Mouse (Mus musculus): ENCODE measurements around the gene Sdccag8. TPM values are rescaled to one million over a fixed set of nuclear protein-coding genes. Genes with fewer than 3 reads are reported as not detected.
A peak's percentile ranks its signal among the peaks of the same experiment; 100 is the strongest.
"Not testable (repeated sequence)": the region's sequence is repeated elsewhere in the genome, so short reads cannot be mapped to it uniquely, and the experiment has no call there.

Gene Sdccag8
- polyA plus RNA-seq, 1 experiment, result 3.9 TPM

- Histone ChIP-seq H3K4me1 (ENCODE audit: control insufficient read depth, insufficient read depth, low read length) (no peaks in the 10 kb centered on the region; the same call in 1 of the 2 replicates), H3K4me3 (replicated peaks; ENCODE audit: extremely low read depth, low read depth, low read length) (peak overlapping the region; percentile 46)
- WGBS, result 14% methylated on average over 39 of the region's 41 CpGs
- no peak for TF ChIP-seq CTCF (IDR thresholded peaks at IDR 0.05; ENCODE audit: insufficient read depth, low read length)
- no peak for TF ChIP-seq POLR2A (IDR thresholded peaks at IDR 0.05; ENCODE audit: borderline replicate concordance, extremely low read depth, low read depth, low read length)
- DNase-seq, result no peak
Measured at GRCm38 (mm10) chr1:176835501-176836294, 21.2 kb downstream of the Sdccag8 start.

DNA sequence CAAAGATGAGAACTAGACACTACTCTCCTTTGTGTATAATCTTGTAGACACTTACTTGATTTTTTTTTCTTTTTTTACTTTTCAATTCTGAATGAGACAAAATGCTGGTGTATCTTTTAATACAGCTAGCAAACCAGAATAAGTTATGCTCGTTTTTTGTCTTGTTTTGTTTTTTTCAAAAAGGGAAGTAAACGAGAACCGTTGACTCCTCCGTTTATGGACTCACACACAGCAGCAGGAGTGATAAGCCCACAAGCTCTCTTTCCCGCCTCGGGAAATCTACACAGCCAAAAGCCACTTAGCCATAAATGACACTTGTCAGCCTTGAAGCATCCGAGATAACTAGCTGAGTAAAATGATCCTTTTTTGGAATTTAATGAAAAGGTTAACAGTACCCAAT is 22.1 kb downstream of the Sdccag8 start:
- H3K4me3 ChIP-seq (replicated peaks; ENCODE audit: extremely low read depth, low read depth, low read length); DNase-seq; H3K4me1 ChIP-seq (ENCODE audit: control insufficient read depth, insufficient read depth, low read length): not testable (repeated sequence)
- 68% methylated on average over 7 of the region's 7 CpGs for WGBS

DNA sequence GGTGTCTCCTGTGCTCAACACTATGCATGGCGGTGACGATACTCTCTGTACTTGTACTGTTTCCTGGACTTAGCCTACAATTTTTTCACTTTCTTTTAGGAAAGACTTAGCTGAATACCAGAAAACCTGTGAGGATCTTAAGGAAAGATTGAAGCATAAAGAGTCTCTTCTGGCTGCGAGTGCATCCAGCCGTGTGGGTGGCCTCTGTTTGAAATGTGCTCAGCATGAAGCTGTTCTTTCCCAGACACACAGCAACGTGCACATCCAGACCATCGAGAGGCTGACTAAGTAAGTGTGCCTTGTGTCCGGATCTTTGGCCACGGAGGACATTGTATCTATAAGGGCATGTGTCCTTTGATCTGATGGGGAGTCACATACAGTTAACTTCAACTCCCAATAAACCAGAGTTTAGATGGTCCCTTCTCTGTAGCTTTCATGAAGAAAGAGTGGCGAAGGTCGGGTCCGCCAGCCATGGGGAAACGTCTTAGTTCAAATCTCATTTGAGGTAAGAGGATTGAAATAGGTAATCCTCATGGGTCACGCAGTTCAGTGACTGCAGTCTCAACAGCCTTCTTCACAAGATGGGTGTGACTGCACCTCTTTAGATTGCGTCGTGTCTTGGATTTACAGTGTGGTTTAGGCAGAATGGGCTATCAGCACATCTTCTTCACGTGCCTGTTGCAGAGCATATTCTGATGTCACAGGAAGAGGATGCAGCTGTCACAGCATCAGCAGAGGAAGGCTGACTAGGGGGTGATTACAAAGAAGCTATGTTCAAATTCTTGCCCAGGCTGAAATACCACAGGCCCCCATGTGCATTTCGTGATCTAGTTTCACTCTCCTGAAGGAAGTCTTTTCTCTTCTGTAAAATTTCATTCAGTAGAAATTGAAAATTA is 30.9 kb downstream of the Sdccag8 start:
- Histone ChIP-seq H3K4me1 (ENCODE audit: control insufficient read depth, insufficient read depth, low read length) (peaks cover 5% of the 10 kb centered on the region), H3K4me3 (replicated peaks; ENCODE audit: extremely low read depth, low read depth, low read length) (no peak overlapping the region)
- WGBS, result 83% methylated on average over 17 of the region's 17 CpGs
- TF ChIP-seq CTCF (IDR thresholded peaks at IDR 0.05; ENCODE audit: insufficient read depth, low read length) (no peak), POLR2A (IDR thresholded peaks at IDR 0.05; ENCODE audit: borderline replicate concordance, extremely low read depth, low read depth, low read length) (no peak)
- DNase-seq, result no peak

DNA sequence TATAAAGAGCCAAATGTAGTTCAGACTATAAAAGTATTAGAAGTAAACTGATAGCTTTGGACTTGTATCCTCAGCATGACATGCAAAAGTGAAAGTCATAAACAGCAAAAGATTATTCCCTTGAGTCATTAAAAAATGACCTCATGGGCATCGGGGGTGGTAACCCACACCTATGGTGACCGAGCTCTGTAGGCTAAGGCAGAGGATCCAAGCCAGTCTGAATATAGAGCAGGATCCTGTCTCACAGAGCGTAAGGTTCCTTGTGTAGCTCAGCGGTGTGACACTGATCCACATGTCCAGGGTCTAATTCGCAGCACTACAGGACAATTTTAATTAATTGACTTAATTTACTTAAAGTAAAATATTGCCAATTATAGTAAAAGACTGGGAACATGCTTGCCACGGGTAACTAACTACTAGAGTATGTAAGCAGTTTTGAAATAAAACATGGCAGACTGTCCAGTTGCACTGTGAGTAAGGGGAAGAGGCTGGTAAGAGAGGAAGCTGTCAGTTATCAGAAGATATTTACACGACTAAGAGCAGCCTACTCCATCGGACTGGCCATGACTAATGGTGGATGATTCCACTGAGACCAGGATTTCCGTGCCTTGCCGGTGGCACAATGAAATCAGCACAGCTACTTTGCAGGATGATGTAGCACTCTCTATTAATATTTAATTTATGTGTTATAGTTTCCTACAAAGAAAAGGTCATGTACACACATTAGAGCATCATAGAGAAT is 32.8 kb downstream of the Sdccag8 start:
- WGBS, result 75% methylated on average over 10 of the region's 10 CpGs
- H3K4me1 ChIP-seq (ENCODE audit: control insufficient read depth, insufficient read depth, low read length), result peaks cover 5% of the 10 kb centered on the region
- TF ChIP-seq CTCF (IDR thresholded peaks at IDR 0.05; ENCODE audit: insufficient read depth, low read length) (no peak), POLR2A (IDR thresholded peaks at IDR 0.05; ENCODE audit: borderline replicate concordance, extremely low read depth, low read depth, low read length) (no peak)
- no peak overlapping the region for H3K4me3 ChIP-seq (replicated peaks; ENCODE audit: extremely low read depth, low read depth, low read length)
- DNase-seq, result no peak

GRCm38 (mm10) chr1:176848613-176849290 is 34.3 kb downstream of the Sdccag8 start:
- DNase-seq, result no peak
- whole genome bisulfite sequencing, result 67% methylated on average over 11 of the region's 11 CpGs
- no peak overlapping the region for H3K4me3 ChIP-seq (replicated peaks; ENCODE audit: extremely low read depth, low read depth, low read length)
- TF ChIP-seq CTCF (IDR thresholded peaks at IDR 0.05; ENCODE audit: insufficient read depth, low read length) (no peak), POLR2A (IDR thresholded peaks at IDR 0.05; ENCODE audit: borderline replicate concordance, extremely low read depth, low read depth, low read length) (no peak)
- H3K4me1 ChIP-seq (ENCODE audit: control insufficient read depth, insufficient read depth, low read length), result peaks cover 5% of the 10 kb centered on the region

- DNase-seq, result no peak
- Histone ChIP-seq H3K4me1 (ENCODE audit: control insufficient read depth, insufficient read depth, low read length) (peaks cover 5% of the 10 kb centered on the region), H3K4me3 (replicated peaks; ENCODE audit: extremely low read depth, low read depth, low read length) (no peak overlapping the region)
- 77% methylated on average over 2 of the region's 2 CpGs for WGBS
- no peak for TF ChIP-seq POLR2A (IDR thresholded peaks at IDR 0.05; ENCODE audit: borderline replicate concordance, extremely low read depth, low read depth, low read length)
- TF ChIP-seq CTCF (IDR thresholded peaks at IDR 0.05; ENCODE audit: insufficient read depth, low read length), result no peak
Measured at GRCm38 (mm10) chr1:176849377-176849776, 34.9 kb downstream of the Sdccag8 start.

DNA sequence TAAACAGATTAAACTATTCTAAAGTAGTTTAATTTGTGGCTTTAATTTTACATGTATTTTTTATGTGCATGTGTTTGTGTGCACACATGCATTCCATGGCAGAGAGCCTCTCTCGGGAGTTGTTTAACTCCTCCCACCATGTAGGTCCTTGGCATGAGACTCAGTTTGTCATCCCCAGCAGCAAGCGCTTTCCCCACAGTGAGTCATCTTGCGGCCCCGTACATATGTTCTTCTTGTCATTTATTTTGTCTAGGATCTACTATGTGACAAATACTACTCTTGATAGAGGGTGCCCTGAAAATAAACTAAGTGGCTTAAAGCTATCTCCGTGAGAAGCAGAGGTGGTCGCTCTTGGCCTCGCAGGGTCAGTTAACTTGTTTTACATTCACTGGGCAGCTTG is 36.9 kb downstream of the Sdccag8 start:
- WGBS, result 85% methylated on average over 7 of the region's 7 CpGs
- Histone ChIP-seq H3K4me1 (ENCODE audit: control insufficient read depth, insufficient read depth, low read length) (peaks cover 5% of the 10 kb centered on the region), H3K4me3 (replicated peaks; ENCODE audit: extremely low read depth, low read depth, low read length) (no peak overlapping the region)
- no peak for DNase-seq
- TF ChIP-seq POLR2A (IDR thresholded peaks at IDR 0.05; ENCODE audit: borderline replicate concordance, extremely low read depth, low read depth, low read length) (no peak), CTCF (IDR thresholded peaks at IDR 0.05; ENCODE audit: insufficient read depth, low read length) (no peak)

DNA sequence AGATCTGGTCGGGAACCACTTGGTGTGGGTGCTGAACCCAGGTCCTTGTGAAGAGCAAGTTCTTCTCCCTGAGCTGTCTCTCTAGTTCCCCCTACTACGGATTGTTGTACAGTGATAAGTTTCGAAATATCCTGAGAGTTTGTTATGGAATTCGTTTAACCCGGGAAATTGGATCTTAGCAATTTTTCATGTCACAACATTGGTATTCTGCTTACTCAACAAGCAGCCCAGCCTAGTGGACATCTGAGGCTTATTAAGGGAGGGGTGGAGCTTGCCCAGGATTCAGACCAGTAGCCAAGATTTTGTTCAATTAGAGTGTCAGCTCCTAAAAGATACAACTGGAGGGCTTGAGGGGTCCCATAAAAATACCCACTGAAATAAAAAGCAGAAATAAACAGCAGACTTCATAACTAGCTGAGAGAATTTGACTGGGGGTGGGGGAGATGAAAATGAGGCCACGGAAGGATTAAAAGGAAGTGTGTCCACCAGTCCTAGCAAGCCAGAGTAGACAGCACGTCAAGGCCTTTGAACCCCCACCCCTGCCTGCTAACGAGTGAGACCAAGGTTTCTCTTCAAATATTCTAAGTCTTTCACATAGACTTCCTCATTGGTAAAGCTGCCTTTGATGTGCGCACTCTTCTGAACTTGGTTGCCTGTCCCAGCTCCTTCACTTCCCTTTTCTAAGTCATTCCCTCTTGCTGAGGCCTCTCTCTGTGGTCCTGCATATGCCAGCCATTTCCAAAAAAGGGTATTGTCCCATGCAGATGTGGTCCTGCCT is 38.5 kb downstream of the Sdccag8 start:
- 73% methylated on average over 9 of the region's 9 CpGs for WGBS
- TF ChIP-seq POLR2A (IDR thresholded peaks at IDR 0.05; ENCODE audit: borderline replicate concordance, extremely low read depth, low read depth, low read length) (no peak), CTCF (IDR thresholded peaks at IDR 0.05; ENCODE audit: insufficient read depth, low read length) (no peak)
- H3K4me3 ChIP-seq (replicated peaks; ENCODE audit: extremely low read depth, low read depth, low read length), result no peak overlapping the region
- peaks cover 5% of the 10 kb centered on the region for H3K4me1 ChIP-seq (ENCODE audit: control insufficient read depth, insufficient read depth, low read length)
- DNase-seq, result no peak
